Mouse (Mus musculus) T-helper 17 cell (primary cell): ENCODE measurements around the gene Hoxb9.

Experiments used
- in situ Hi-C, 2 experiments: fragments of 300-600 bp; cut with MboI, MseI; formaldehyde crosslinking; loops; 1 replicate in 1 of 2; 2 replicates in 1 of 2; pipeline ENCODE4 v1.15.1; 2025; ENCODE audit warnings: high pct_unique_total_duplicates in 2 of 2

The Hoxb9 gene

GRCm38 (mm10) chr11:96297428-96297827 is 26.2 kb downstream of the Hoxb9 start:
- in situ Hi-C loops, result no loop called here

- in situ Hi-C loops, result no loop called here
Measured at GRCm38 (mm10) chr11:96297968-96298635, 26.8 kb downstream of the Hoxb9 start.

GRCm38 (mm10) chr11:96298895-96299667 is 27.8 kb downstream of the Hoxb9 start:
- in situ Hi-C loops, result no loop called here

GRCm38 (mm10) chr11:96299781-96300180 is 28.5 kb downstream of the Hoxb9 start:
- in situ Hi-C loops, result loop anchor here (5.0 to 25.0 kb wide), 4 partner anchors 253 to 1525 kb away; no protein-coding TSS in a partner anchor

- in situ Hi-C loops, result loop anchor here (5.0 to 25.0 kb wide), 4 partner anchors 252 to 1524 kb away; no protein-coding TSS in a partner anchor
Measured at GRCm38 (mm10) chr11:96300354-96301063, 29.3 kb downstream of the Hoxb9 start.

GRCm38 (mm10) chr11:96301064-96301431 is 29.8 kb downstream of the Hoxb9 start:
- in situ Hi-C loops, result loop anchor here (5.0 to 25.0 kb wide), 4 partner anchors 251 to 1524 kb away; no protein-coding TSS in a partner anchor

GRCm38 (mm10) chr11:96301837-96302236 is 30.6 kb downstream of the Hoxb9 start:
- in situ Hi-C loops, result loop anchor here (5.0 to 25.0 kb wide), 4 partner anchors 250 to 1523 kb away; no protein-coding TSS in a partner anchor

GRCm38 (mm10) chr11:96302381-96303150 is 31.3 kb downstream of the Hoxb9 start:
- in situ Hi-C loops, result loop anchor here (5.0 to 25.0 kb wide), 4 partner anchors 250 to 1522 kb away; no protein-coding TSS in a partner anchor

- in situ Hi-C loops, result loop anchor here (5.0 to 25.0 kb wide), 4 partner anchors 249 to 1521 kb away; no protein-coding TSS in a partner anchor
Measured at GRCm38 (mm10) chr11:96303151-96304099, 32.2 kb downstream of the Hoxb9 start, which contains the start of gene Hoxb5. Hoxb5 (plus strand) TSS chr11:96303336.

GRCm38 (mm10) chr11:96304381-96305195 is 33.3 kb downstream of the Hoxb9 start:
- in situ Hi-C loops, result loop anchor here (5.0 to 25.0 kb wide), 4 partner anchors 248 to 1520 kb away; no protein-coding TSS in a partner anchor

- in situ Hi-C loops, result loop anchor here (10.0 to 25.0 kb wide), 2 partner anchors 257 to 1519 kb away; no protein-coding TSS in a partner anchor
Measured at GRCm38 (mm10) chr11:96305505-96306182, 34.4 kb downstream of the Hoxb9 start.

- in situ Hi-C loops, result loop anchor here (10.0 to 25.0 kb wide), 2 partner anchors 256 to 1518 kb away; no protein-coding TSS in a partner anchor
Measured at GRCm38 (mm10) chr11:96306183-96306907, 35.1 kb downstream of the Hoxb9 start.

- in situ Hi-C loops, result loop anchor here (10.0 to 25.0 kb wide), 2 partner anchors 255 to 1518 kb away; no protein-coding TSS in a partner anchor
Measured at GRCm38 (mm10) chr11:96306908-96307269, 35.6 kb downstream of the Hoxb9 start.

GRCm38 (mm10) chr11:96308763-96309162 is 37.5 kb downstream of the Hoxb9 start:
- in situ Hi-C loops, result loop anchor here (10.0 to 25.0 kb wide), 2 partner anchors 254 to 1516 kb away; no protein-coding TSS in a partner anchor

- in situ Hi-C loops, result loop anchor here (10.0 to 25.0 kb wide), 2 partner anchors 253 to 1516 kb away; no protein-coding TSS in a partner anchor
Measured at GRCm38 (mm10) chr11:96309288-96309687, 38.0 kb downstream of the Hoxb9 start.

GRCm38 (mm10) chr11:96310183-96310938 is 39.1 kb downstream of the Hoxb9 start:
- in situ Hi-C loops, result loop anchor here in 1 of 2 experiments (25.0 kb wide), 1 partner anchor 252 kb away; no protein-coding TSS in a partner anchor
